9 mouse cellular contexts compared by ENCODE assay signal in the genomic region with DNA sequence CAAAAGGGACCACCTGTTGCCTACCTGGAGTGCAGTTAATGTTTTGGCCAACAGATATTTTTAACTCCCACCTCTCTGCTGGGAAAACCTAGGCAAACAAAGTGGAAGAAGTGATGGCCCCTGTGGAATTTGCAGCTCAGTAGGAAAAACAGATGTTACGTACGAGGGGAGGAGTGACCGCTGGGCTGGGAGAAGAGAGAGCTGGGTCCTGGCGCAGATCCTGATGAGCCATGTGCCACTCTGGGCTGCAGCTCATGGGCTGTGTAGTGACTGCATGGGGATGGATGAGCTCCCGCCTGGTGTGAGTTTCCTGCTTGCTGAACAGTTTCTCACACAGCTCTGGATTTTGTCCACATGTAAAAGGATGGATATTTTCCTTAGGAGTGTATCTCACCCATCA. TPM values are rescaled to one million over a fixed set of nuclear protein-coding genes. Genes with fewer than 3 reads are reported as not detected.
DNase-seq lines count a peak whose midpoint lies in the region; ATAC-seq and TF ChIP-seq lines count a peak whose summit lies in the region.
"Had no signal": no experiment of that assay in that cellular context is flagged by ENCODE, and none has a peak within 500 bp of the region (broad histone marks: within the 10 kb centered on the region; RNA-seq: fewer than 3 reads in every experiment).

No protein-coding gene starts in this region.

- no peak overlapping the region for H3K4me3 ChIP-seq in forebrain, embryonic 13.5 days
- no peak overlapping the region for H3K4me3 ChIP-seq in forebrain, postnatal 0 days (ENCODE audit: low read depth, low read length)
- H3K4me3 ChIP-seq in midbrain, postnatal 0 days (ENCODE audit: low read depth, low read length): no peak overlapping the region
- no peak overlapping the region for H3K4me3 ChIP-seq in midbrain, embryonic 10.5 days

- H3K27me3 ChIP-seq in forebrain, embryonic 13.5 days: no peaks in the 10 kb centered on the region
- H3K27me3 ChIP-seq in forebrain, postnatal 0 days (ENCODE audit: insufficient read depth, low read length): no peaks in the 10 kb centered on the region
- H3K27me3 ChIP-seq in midbrain, postnatal 0 days (ENCODE audit: insufficient read depth, low read length): no peaks in the 10 kb centered on the region
- no peaks in the 10 kb centered on the region for H3K27me3 ChIP-seq in midbrain, embryonic 10.5 days (ENCODE audit: low read depth, poor library complexity, severe bottlenecking)

- no peak overlapping the region for H3K27ac ChIP-seq in forebrain, embryonic 13.5 days
- no peak overlapping the region for H3K27ac ChIP-seq in forebrain, postnatal 0 days (ENCODE audit: low read depth, low read length)
- no peak overlapping the region for H3K27ac ChIP-seq in midbrain, postnatal 0 days (ENCODE audit: low read depth, low read length)
- H3K27ac ChIP-seq in midbrain, embryonic 10.5 days (replicated peaks): no peak overlapping the region
- H3K27ac ChIP-seq: liver, embryonic 14.5 days had no signal

- H3K36me3 ChIP-seq in forebrain, embryonic 13.5 days (ENCODE audit: poor library complexity, severe bottlenecking): no peaks in the 10 kb centered on the region
- H3K36me3 ChIP-seq in forebrain, postnatal 0 days (ENCODE audit: insufficient read depth): no peaks in the 10 kb centered on the region
- no peaks in the 10 kb centered on the region for H3K36me3 ChIP-seq in midbrain, postnatal 0 days (ENCODE audit: insufficient read depth, low read length)
- H3K36me3 ChIP-seq in midbrain, embryonic 10.5 days: no peaks in the 10 kb centered on the region

- TF ChIP-seq CTCF in forebrain, postnatal 0 days (IDR thresholded peaks at IDR 0.05; ENCODE audit: low read depth): no peak
- no peak for TF ChIP-seq CTCF in midbrain, postnatal 0 days (IDR thresholded peaks at IDR 0.05)

- H3K4me1 ChIP-seq in forebrain, embryonic 13.5 days: peaks cover 21% of the 10 kb centered on the region
- no peaks in the 10 kb centered on the region for H3K4me1 ChIP-seq in forebrain, postnatal 0 days (ENCODE audit: insufficient read depth)
- no peaks in the 10 kb centered on the region for H3K4me1 ChIP-seq in midbrain, postnatal 0 days (ENCODE audit: insufficient read depth, low read length)
- H3K4me1 ChIP-seq in midbrain, embryonic 10.5 days: peaks cover 26% of the 10 kb centered on the region

- no peak for DNase-seq in forebrain, postnatal 0 days
- DNase-seq in midbrain, postnatal 0 days (ENCODE audit: low spot score): peak; percentile 46
- DNase-seq in midbrain, embryonic 10.5 days (ENCODE audit: low spot score): no peak
- peak; percentile 71 for DNase-seq in gastrocnemius, postnatal 14 days
- peak; percentile 14 for DNase-seq in lung, postnatal 25 days (ENCODE audit: low spot score)
- DNase-seq in liver: no peak

- ATAC-seq in forebrain, embryonic 13.5 days: peak; percentile 43; the same call in 1 of the 2 replicates
- ATAC-seq in forebrain, postnatal 0 days: no peak
- no peak for ATAC-seq in midbrain, postnatal 0 days (ENCODE audit: low FRiP score)
- no peak for ATAC-seq in erythroid progenitor cell, adult 5-6 weeks (replicated peaks; ENCODE audit: low FRiP score, poor library complexity, severe bottlenecking)

- no peaks in the 10 kb centered on the region for H3K9me3 ChIP-seq in forebrain, embryonic 13.5 days (replicated peaks)
- H3K9me3 ChIP-seq in forebrain, postnatal 0 days (ENCODE audit: low read length): no peaks in the 10 kb centered on the region
- H3K9me3 ChIP-seq in midbrain, postnatal 0 days (ENCODE audit: low read length): no peaks in the 10 kb centered on the region
- H3K9me3 ChIP-seq in midbrain, embryonic 10.5 days (replicated peaks): no peaks in the 10 kb centered on the region

- 58% methylated on average over 5 of the region's 5 CpGs for WGBS in forebrain, embryonic 13.5 days
- WGBS in forebrain, postnatal 0 days: 46% methylated on average over 5 of the region's 5 CpGs
- 55% methylated on average over 5 of the region's 5 CpGs for WGBS in midbrain, postnatal 0 days
- WGBS in midbrain, embryonic 10.5 days: 62% methylated on average over 5 of the region's 5 CpGs

- H3K4me2 ChIP-seq in forebrain, embryonic 13.5 days: no peak overlapping the region
- no peak overlapping the region for H3K4me2 ChIP-seq in forebrain, postnatal 0 days (ENCODE audit: low read depth)
- H3K4me2 ChIP-seq in midbrain, postnatal 0 days (ENCODE audit: low read depth, low read length, poor library complexity, severe bottlenecking): no peak overlapping the region

- H3K9ac ChIP-seq in forebrain, embryonic 13.5 days: no peak overlapping the region
- no peak overlapping the region for H3K9ac ChIP-seq in forebrain, postnatal 0 days
- H3K9ac ChIP-seq in midbrain, postnatal 0 days (replicated peaks; ENCODE audit: low read length, poor library complexity, severe bottlenecking): no peak overlapping the region
- H3K9ac ChIP-seq: liver, embryonic 14.5 days had no signal

- intact Hi-C loops in gastrocnemius, postnatal 14 days (cut with DNase I; ENCODE audit: low total_unique reads): no loop called here

RNA-seq across cellular contexts. Expression of a gene that starts 1.3 kb away (rescaled TPM):
- 0.23 and 0.87 TPM in 2 replicates for polyA plus RNA-seq in forebrain, embryonic 13.5 days (2015; fragmentation: Nextera tagmentation; extraction: Ambion mirVana)
- total RNA-seq in forebrain, postnatal 0 days (2014; rRNA removed): 0.33 and 0.69 TPM in 2 replicates
- 0.23 and 0.30 TPM in 2 replicates for polyA plus RNA-seq in forebrain, postnatal 0 days (2015; fragmentation: Nextera tagmentation; extraction: Ambion mirVana)
- 0.33 and 0.49 TPM in 2 replicates for total RNA-seq in midbrain, postnatal 0 days (2014; rRNA removed)
- 0.30 and 0.39 TPM in 2 replicates for polyA plus RNA-seq in midbrain, postnatal 0 days (2015; fragmentation: Nextera tagmentation; extraction: Ambion mirVana)
- polyA plus RNA-seq in midbrain, embryonic 10.5 days (2016; fragmentation: Nextera tagmentation; extraction: Ambion mirVana): 0.49 and 0.63 TPM in 2 replicates
- total RNA-seq in gastrocnemius, postnatal 14 days (2021): 1 to 10 TPM; 2.3 to 2.4 TPM
- not detected in 2 replicates for total RNA-seq in erythroid progenitor cell, adult 5-6 weeks (2015; ENCODE audit: low replicate concordance)
- 0.68 TPM in 1 of 2 replicates, not detected in the other for total RNA-seq in erythroid progenitor cell, adult 5-6 weeks (2017; ENCODE audit: low replicate concordance)

RNA-seq across cellular contexts. Expression of a gene that starts 49.4 kb away (rescaled TPM):
- polyA plus RNA-seq in forebrain, embryonic 13.5 days (2015; fragmentation: Nextera tagmentation; extraction: Ambion mirVana): 5.8 and 6.6 TPM in 2 replicates
- total RNA-seq in forebrain, postnatal 0 days (2014; rRNA removed): 9.4 and 12.8 TPM in 2 replicates
- polyA plus RNA-seq in forebrain, postnatal 0 days (2015; fragmentation: Nextera tagmentation; extraction: Ambion mirVana): 5.6 and 6.9 TPM in 2 replicates
- total RNA-seq in midbrain, postnatal 0 days (2014; rRNA removed): 9.4 and 10.1 TPM in 2 replicates
- 8.6 and 9.0 TPM in 2 replicates for polyA plus RNA-seq in midbrain, postnatal 0 days (2015; fragmentation: Nextera tagmentation; extraction: Ambion mirVana)
- polyA plus RNA-seq in midbrain, embryonic 10.5 days (2016; fragmentation: Nextera tagmentation; extraction: Ambion mirVana): 6.4 and 7.3 TPM in 2 replicates
- 1 to 10 TPM; 2.7 to 3.1 TPM for total RNA-seq in gastrocnemius, postnatal 14 days (2021)
- total RNA-seq in erythroid progenitor cell, adult 5-6 weeks (2015; ENCODE audit: low replicate concordance): 5.0 and 9.2 TPM in 2 replicates
- 4.7 TPM in 1 of 2 replicates, not detected in the other for total RNA-seq in erythroid progenitor cell, adult 5-6 weeks (2017; ENCODE audit: low replicate concordance)

Comparison
In these comparisons a context has a peak if more than half of its experiments do, and no peak if none do; other contexts are left out.
1. DNase-seq: peak in midbrain, postnatal 0 days (single experiment), gastrocnemius, postnatal 14 days (single experiment) and lung, postnatal 25 days (single experiment); none in forebrain, postnatal 0 days (single experiment), midbrain, embryonic 10.5 days (single experiment) and liver (single experiment).